Mouse (Mus musculus): Measurements from ENCODE around the gene Jade1. TPM values are rescaled to one million over a fixed set of nuclear protein-coding genes. Genes with fewer than 3 reads are reported as not detected.

Jade1 gene
- total and polyA plus RNA-seq, 3 experiments = 9.6 to 11.0 (median 10.7) TPM

GRCm38 (mm10) chr3:41552777-41553548, 2.6 kb upstream of the Jade1 start:
- H3K36me3 ChIP-seq (replicated peaks in 1 of 2; ENCODE audit: control insufficient read depth in 1 of 2, insufficient read depth in 1 of 2, low read length in 1 of 2) = no peaks in the 10 kb centered on the region
- no peak overlapping the region for H3K27ac ChIP-seq (ENCODE audit: insufficient read depth, low read depth)
- H3K4me1 ChIP-seq (ENCODE audit: control insufficient read depth in 1 of 2, insufficient read depth in 2 of 2) = peaks cover 0 to 12% of the 10 kb centered on the region in 2 experiments; a peak in 3 of 4 replicates
- H3K9me3 ChIP-seq (replicated peaks; ENCODE audit: low read length) = no peaks in the 10 kb centered on the region
- H3K9ac ChIP-seq (ENCODE audit: insufficient read depth, low read depth) = 0 out of 2 replicates have a peak overlapping the region, but pooled peaks have one; percentile 45
- H3K4me3 ChIP-seq (replicated peaks in 1 of 3; ENCODE audit: low read depth in 2 of 3, low read length in 2 of 3, poor library complexity in 1 of 3) = no peak overlapping the region
- H3K79me2 ChIP-seq (replicated peaks; ENCODE audit: control insufficient read depth, extremely low read depth, insufficient read depth, poor library complexity, severe bottlenecking) = no peaks in the 10 kb centered on the region
- DNase-seq (ENCODE audit: extremely low read depth) = no peak
- dilution Hi-C loops (cut with MboI; ENCODE audit: extremely low pct_ligation_motif_present, extremely low pct_unique_long_range_greater_than_20kb, low sequenced_read_pairs) (no loop called here), in situ Hi-C loops (cut with MboI; ENCODE audit: low pct_ligation_motif_present, low pct_unique_long_range_greater_than_20kb, low sequenced_read_pairs) (loop anchor here (25.0 kb wide), 1 partner anchor 191 kb away; no protein-coding TSS in a partner anchor)
- TF ChIP-seq CHD1 (IDR thresholded peaks at IDR 0.05; ENCODE audit: low read depth, low read length) = no peak
- no peaks in the 10 kb centered on the region for H3K27me3 ChIP-seq (replicated peaks)
- peak overlapping the region; percentile 50; the same call in 1 of the 2 replicates for H3K4me2 ChIP-seq (ENCODE audit: insufficient read depth, low read depth, poor library complexity, severe bottlenecking)

GRCm38 (mm10) chr3:41553681-41554080, 1.9 kb upstream of the Jade1 start:
- in situ Hi-C loops (cut with MboI; ENCODE audit: low pct_ligation_motif_present, low pct_unique_long_range_greater_than_20kb, low sequenced_read_pairs) = loop anchor here (25.0 kb wide), 1 partner anchor 191 kb away; no protein-coding TSS in a partner anchor
- Histone ChIP-seq H3K4me3 (replicated peaks in 1 of 3; ENCODE audit: low read depth in 2 of 3, low read length in 2 of 3, poor library complexity in 1 of 3) (no peak overlapping the region), H3K4me1 (ENCODE audit: control insufficient read depth in 1 of 2, insufficient read depth in 2 of 2) (peaks cover 0 to 12% of the 10 kb centered on the region in 2 experiments; a peak in 3 of 4 replicates), H3K9ac (ENCODE audit: insufficient read depth, low read depth) (no peak overlapping the region), H3K36me3 (replicated peaks in 1 of 2; ENCODE audit: control insufficient read depth in 1 of 2, insufficient read depth in 1 of 2, low read length in 1 of 2) (no peaks in the 10 kb centered on the region), H3K4me2 (ENCODE audit: insufficient read depth, low read depth, poor library complexity, severe bottlenecking) (no peak overlapping the region), H3K9me3 (replicated peaks; ENCODE audit: low read length) (no peaks in the 10 kb centered on the region), H3K27me3 (replicated peaks) (no peaks in the 10 kb centered on the region), H3K27ac (ENCODE audit: insufficient read depth, low read depth) (no peak overlapping the region), H3K79me2 (replicated peaks; ENCODE audit: control insufficient read depth, extremely low read depth, insufficient read depth, poor library complexity, severe bottlenecking) (no peaks in the 10 kb centered on the region)
- TF ChIP-seq USF2 (conservative IDR thresholded peaks at IDR 0.05; ENCODE audit: low read depth, low read length) (no peak), ZC3H11A (IDR thresholded peaks at IDR 0.05; ENCODE audit: low read depth, low read length) (no peak), MEF2A (IDR thresholded peaks at IDR 0.05; ENCODE audit: borderline replicate concordance, low read depth, low read length) (no peak), KAT2A (IDR thresholded peaks at IDR 0.05; ENCODE audit: insufficient replicate concordance, low read length) (no peak), POLR2A (IDR thresholded peaks at IDR 0.05; ENCODE audit: low read depth, low read length) (no peak), IRF4 (IDR thresholded peaks at IDR 0.05; ENCODE audit: low read depth, low read length) (no peak), MAFK (IDR thresholded peaks at IDR 0.05; ENCODE audit: insufficient replicate concordance, low read length) (no peak), JUND (conservative IDR thresholded peaks at IDR 0.05; ENCODE audit: low read depth, low read length) (no peak), EP300 (IDR thresholded peaks at IDR 0.05; ENCODE audit: low read length) (no peak), CTCF (conservative IDR thresholded peaks at IDR 0.05 in 1 of 2, IDR thresholded peaks at IDR 0.05 in 1 of 2; ENCODE audit: low read depth in 2 of 2, low read length in 2 of 2) (no peak), CHD1 (IDR thresholded peaks at IDR 0.05; ENCODE audit: low read depth, low read length) (no peak), MAZ (IDR thresholded peaks at IDR 0.05; ENCODE audit: low read depth, low read length) (no peak), E2F4 (IDR thresholded peaks at IDR 0.05; ENCODE audit: insufficient replicate concordance, low read depth, low read length) (no peak)
- no peak for DNase-seq (ENCODE audit: extremely low read depth)
- dilution Hi-C loops (cut with MboI; ENCODE audit: extremely low pct_ligation_motif_present, extremely low pct_unique_long_range_greater_than_20kb, low sequenced_read_pairs) = no loop called here
